Mouse (Mus musculus): ENCODE results near the gene Slit2. TPM values are rescaled to one million over a fixed set of nuclear protein-coding genes. Genes with fewer than 3 reads are reported as not detected.
A peak's percentile ranks its signal among the peaks of the same experiment; 100 is the strongest.

The Slit2 gene
- polyA plus RNA-seq (2014; fragmentation: Nextera tagmentation; extraction: Ambion mirVana) = 19.4 and 23.8 TPM in 2 replicates

DNA sequence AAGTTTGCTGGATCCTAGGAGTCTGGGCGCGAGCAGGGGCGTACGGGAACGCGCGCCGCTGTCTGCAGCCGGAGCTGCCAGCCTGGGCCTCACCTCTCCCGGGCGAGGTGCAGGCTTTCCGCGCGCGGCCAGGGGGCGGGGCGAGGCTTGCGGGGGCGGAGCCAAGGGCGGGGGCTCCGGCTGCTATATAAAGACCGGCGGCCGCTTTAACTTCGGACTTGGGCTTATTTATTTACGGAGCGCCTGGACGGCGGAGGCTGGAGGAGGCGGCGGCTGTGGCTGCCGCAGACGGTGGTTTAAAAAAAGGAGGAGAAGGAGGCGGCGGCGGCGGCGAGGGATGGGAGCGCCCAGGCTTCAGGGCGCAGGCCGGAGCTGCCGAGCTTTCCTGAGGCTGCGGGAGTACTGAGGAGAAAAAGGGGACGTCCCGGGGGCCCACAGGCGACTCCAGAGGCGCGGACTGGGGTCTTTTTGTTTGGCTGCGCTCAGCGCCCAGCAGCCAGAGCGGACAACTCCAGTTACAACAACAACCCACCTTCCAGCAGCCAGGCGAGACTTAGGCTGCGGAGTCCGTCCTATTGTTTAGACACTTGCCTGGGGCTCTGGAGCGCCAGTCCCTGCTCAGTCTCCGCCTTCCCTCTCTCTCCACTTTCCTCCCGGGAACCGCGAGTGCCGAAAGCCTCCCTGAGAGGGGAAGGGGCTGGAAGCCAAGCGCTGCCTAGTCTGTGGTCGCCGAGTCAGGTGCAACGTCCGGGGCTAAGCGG is at the start of gene Slit2:
Gene Slit2, plus strand, starts transcription at position 198 of the 761 bp plus-strand sequence.
- Histone ChIP-seq H3K9ac (replicated peaks; ENCODE audit: low read length) (peak within 1 kb of the TSS; percentile 75), H3K27ac (replicated peaks; ENCODE audit: low read depth, low read length) (peak within 1 kb of the TSS; percentile 70), H3K36me3 (replicated peaks; ENCODE audit: control insufficient read depth, insufficient read depth, low read depth, low read length) (no peaks in the 10 kb centered on the region), H3K27me3 (ENCODE audit: control insufficient read depth, insufficient read depth, low read length) (no peaks in the 10 kb centered on the region; the same call in 1 of the 2 replicates), H3K4me3 (ENCODE audit: low read depth, low read length) (peak within 1 kb of the TSS; percentile 66), H3K9me3 (replicated peaks; ENCODE audit: control insufficient read depth, low read length) (no peaks in the 10 kb centered on the region), H3K4me1 (ENCODE audit: control insufficient read depth, insufficient read depth, low read length) (no peaks in the 10 kb centered on the region), H3K4me2 (ENCODE audit: low read depth, low read length) (peak within 1 kb of the TSS; percentile 96)
- DNase-seq (ENCODE audit: low spot score) (peak; percentile 89), ATAC-seq (replicated peaks; ENCODE audit: insufficient number of reproducible peaks, low FRiP score, low TSS enrichment, low read depth) (peak; percentile 86)
- under 1% methylated on average over 66 of the region's 66 CpGs for WGBS

DNA sequence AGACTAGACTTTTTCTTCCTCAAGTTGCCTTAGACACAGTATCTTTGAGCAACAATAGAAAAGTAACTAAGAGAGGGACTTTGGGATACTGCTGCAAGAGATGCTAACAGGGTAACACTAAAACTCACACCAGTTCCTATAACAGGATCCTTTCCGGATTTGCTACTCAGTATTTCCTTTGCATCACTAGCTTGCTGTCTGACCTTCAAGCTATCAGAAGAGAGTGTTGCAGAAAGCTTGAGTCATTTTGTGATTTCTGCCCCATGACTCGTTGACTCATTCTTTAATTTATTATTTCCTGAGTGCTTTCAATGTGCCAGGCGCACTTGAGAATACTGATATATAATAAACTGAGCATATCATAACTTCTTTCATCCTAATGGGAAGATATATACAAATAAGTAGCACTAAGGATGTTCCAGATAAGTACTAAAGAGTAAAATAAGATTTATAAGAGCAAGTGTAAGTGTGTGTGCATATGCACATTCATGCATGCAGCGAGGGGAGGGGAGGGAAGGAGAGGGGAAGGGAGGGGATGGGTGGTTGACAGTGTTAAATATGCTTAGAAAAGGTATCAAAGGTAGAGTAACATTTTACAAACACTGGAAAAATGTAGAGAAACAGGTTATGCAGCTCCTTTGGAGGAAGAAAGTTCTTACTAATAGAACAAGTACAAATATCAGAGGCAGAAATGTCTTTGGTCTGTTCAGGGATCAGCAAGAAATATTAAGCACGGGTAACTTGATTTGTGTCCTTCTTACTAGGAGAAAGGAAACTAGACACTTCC is 44.2 kb upstream of the Slit2 start:
- H3K9me3 ChIP-seq (replicated peaks; ENCODE audit: control insufficient read depth, low read length) = no peaks in the 10 kb centered on the region
- DNase-seq (ENCODE audit: low spot score) (no peak), ATAC-seq (replicated peaks; ENCODE audit: insufficient number of reproducible peaks, low FRiP score, low TSS enrichment, low read depth) (no peak)
- H3K4me3 ChIP-seq (ENCODE audit: low read depth, low read length) = no peak overlapping the region
- 84% methylated on average over 5 of the region's 5 CpGs for WGBS
- no peak overlapping the region for H3K27ac ChIP-seq (replicated peaks; ENCODE audit: low read depth, low read length)
- no peaks in the 10 kb centered on the region for H3K27me3 ChIP-seq (ENCODE audit: control insufficient read depth, insufficient read depth, low read length)
- H3K4me1 ChIP-seq (ENCODE audit: control insufficient read depth, insufficient read depth, low read length) = no peaks in the 10 kb centered on the region
- no peaks in the 10 kb centered on the region for H3K36me3 ChIP-seq (replicated peaks; ENCODE audit: control insufficient read depth, insufficient read depth, low read depth, low read length)
- no peak overlapping the region for H3K4me2 ChIP-seq (ENCODE audit: low read depth, low read length)
- H3K9ac ChIP-seq (replicated peaks; ENCODE audit: low read length) = no peak overlapping the region

DNA sequence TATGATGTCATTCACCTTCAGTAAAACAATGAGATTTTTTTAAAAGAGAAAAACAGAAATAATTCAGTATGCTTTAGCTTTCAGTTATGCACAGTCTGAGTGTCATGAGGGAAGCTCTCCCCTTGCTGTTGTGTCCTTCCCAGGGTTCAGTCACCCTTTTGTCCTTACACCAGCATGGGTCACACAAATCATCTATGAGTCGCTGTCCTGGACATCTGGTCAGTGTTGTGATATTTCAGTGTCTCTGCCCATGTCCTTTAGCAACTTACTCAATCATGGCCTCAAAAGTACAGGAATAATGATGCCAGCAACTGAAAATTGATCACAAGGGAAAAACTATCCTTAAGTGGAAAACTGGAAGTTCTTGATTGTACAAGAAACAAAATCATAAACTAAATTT is 26.5 kb upstream of the Slit2 start:
- no peak overlapping the region for H3K27ac ChIP-seq (replicated peaks; ENCODE audit: low read depth, low read length)

DNA sequence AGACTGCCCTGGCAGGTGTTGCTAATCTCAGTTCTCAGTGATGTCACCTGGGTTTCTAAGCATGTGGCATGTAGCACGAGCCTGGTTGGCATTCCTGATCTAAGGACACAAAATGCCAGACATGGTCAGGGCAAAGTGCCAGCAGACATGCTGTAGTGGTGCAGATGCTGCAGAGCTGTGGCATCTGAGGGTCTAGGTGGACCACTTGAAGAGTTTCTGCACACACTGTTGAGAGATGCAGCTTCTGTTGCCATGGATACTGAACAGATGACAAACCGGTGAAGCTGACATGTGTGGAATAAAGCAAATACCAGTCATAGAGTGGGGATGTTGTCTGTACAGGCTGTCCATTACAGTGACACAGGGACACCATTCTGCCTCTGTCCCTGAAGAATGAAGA is 7.1 kb upstream of the Slit2 start:
- Histone ChIP-seq H3K27me3 (ENCODE audit: control insufficient read depth, insufficient read depth, low read length) (no peaks in the 10 kb centered on the region), H3K4me3 (ENCODE audit: low read depth, low read length) (no peak overlapping the region), H3K36me3 (replicated peaks; ENCODE audit: control insufficient read depth, insufficient read depth, low read depth, low read length) (no peaks in the 10 kb centered on the region), H3K9me3 (replicated peaks; ENCODE audit: control insufficient read depth, low read length) (no peaks in the 10 kb centered on the region), H3K4me2 (ENCODE audit: low read depth, low read length) (no peak overlapping the region), H3K27ac (replicated peaks; ENCODE audit: low read depth, low read length) (no peak overlapping the region), H3K9ac (replicated peaks; ENCODE audit: low read length) (no peak overlapping the region), H3K4me1 (ENCODE audit: control insufficient read depth, insufficient read depth, low read length) (no peaks in the 10 kb centered on the region)
- 81% methylated on average over 2 of the region's 2 CpGs for WGBS
- no peak for ATAC-seq (replicated peaks; ENCODE audit: insufficient number of reproducible peaks, low FRiP score, low TSS enrichment, low read depth)
- no peak for DNase-seq (ENCODE audit: low spot score)

More for the DNA sequence above, 26.5 kb upstream of the Slit2 start:
- Histone ChIP-seq H3K4me1 (ENCODE audit: control insufficient read depth, insufficient read depth, low read length) (no peaks in the 10 kb centered on the region), H3K9me3 (replicated peaks; ENCODE audit: control insufficient read depth, low read length) (no peaks in the 10 kb centered on the region), H3K4me2 (ENCODE audit: low read depth, low read length) (no peak overlapping the region), H3K9ac (replicated peaks; ENCODE audit: low read length) (no peak overlapping the region), H3K4me3 (ENCODE audit: low read depth, low read length) (no peak overlapping the region), H3K36me3 (replicated peaks; ENCODE audit: control insufficient read depth, insufficient read depth, low read depth, low read length) (no peaks in the 10 kb centered on the region), H3K27me3 (ENCODE audit: control insufficient read depth, insufficient read depth, low read length) (no peaks in the 10 kb centered on the region)
- WGBS = 78% methylated on average over 1 of the region's 1 CpGs
- ATAC-seq (replicated peaks; ENCODE audit: insufficient number of reproducible peaks, low FRiP score, low TSS enrichment, low read depth) (no peak), DNase-seq (ENCODE audit: low spot score) (no peak)

DNA sequence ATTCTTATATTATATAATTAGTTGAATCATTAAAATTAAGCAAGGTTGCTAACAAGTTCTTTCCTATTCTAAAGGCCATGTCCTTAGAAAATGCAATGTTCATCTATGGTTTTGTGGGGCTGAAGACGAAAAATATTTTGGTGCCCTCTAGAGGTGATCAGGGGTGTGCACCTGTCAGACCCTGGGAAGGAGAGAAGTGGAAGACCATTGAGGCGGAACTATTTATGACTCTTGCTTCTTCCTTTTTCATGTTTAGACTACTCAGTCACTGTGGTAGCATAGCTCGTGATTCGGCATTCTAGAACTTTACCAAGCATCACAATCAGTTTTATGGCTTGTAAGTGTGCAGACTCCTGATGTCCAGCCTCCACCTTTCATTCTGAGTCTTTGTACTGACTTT is 3.6 kb upstream of the Slit2 start:
- Histone ChIP-seq H3K4me3 (ENCODE audit: low read depth, low read length) (no peak overlapping the region), H3K27me3 (ENCODE audit: control insufficient read depth, insufficient read depth, low read length) (no peaks in the 10 kb centered on the region), H3K9me3 (replicated peaks; ENCODE audit: control insufficient read depth, low read length) (no peaks in the 10 kb centered on the region), H3K9ac (replicated peaks; ENCODE audit: low read length) (no peak overlapping the region), H3K27ac (replicated peaks; ENCODE audit: low read depth, low read length) (no peak overlapping the region), H3K4me1 (ENCODE audit: control insufficient read depth, insufficient read depth, low read length) (no peaks in the 10 kb centered on the region), H3K36me3 (replicated peaks; ENCODE audit: control insufficient read depth, insufficient read depth, low read depth, low read length) (no peaks in the 10 kb centered on the region), H3K4me2 (ENCODE audit: low read depth, low read length) (no peak overlapping the region)
- ATAC-seq (replicated peaks; ENCODE audit: insufficient number of reproducible peaks, low FRiP score, low TSS enrichment, low read depth) (no peak), DNase-seq (ENCODE audit: low spot score) (peak; percentile 60)
- WGBS = 42% methylated on average over 4 of the region's 4 CpGs

DNA sequence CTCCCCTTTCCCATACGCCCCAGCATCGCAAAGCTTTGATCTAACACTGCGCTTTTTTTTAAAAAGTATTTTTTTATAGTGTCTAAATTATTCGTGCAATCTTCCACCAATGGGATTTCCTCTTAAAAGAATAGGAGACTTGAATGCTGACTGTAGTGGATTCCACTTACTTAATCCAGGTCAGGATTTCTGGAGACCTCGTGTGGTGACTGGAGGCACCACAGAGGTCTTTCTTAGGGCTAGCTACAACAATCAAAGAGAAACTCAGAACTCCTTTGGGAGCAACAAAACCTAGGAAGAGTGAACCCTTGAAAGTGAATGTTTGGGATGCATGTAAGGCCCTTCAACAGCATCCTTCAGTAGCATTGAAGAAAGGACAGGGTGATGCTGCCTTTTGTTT is 2.5 kb upstream of the Slit2 start:
- Histone ChIP-seq H3K9ac (replicated peaks; ENCODE audit: low read length) (no peak overlapping the region), H3K36me3 (replicated peaks; ENCODE audit: control insufficient read depth, insufficient read depth, low read depth, low read length) (no peaks in the 10 kb centered on the region), H3K4me1 (ENCODE audit: control insufficient read depth, insufficient read depth, low read length) (no peaks in the 10 kb centered on the region), H3K27me3 (ENCODE audit: control insufficient read depth, insufficient read depth, low read length) (no peaks in the 10 kb centered on the region; the same call in 1 of the 2 replicates), H3K4me2 (ENCODE audit: low read depth, low read length) (no peak overlapping the region), H3K27ac (replicated peaks; ENCODE audit: low read depth, low read length) (no peak overlapping the region), H3K9me3 (replicated peaks; ENCODE audit: control insufficient read depth, low read length) (no peaks in the 10 kb centered on the region), H3K4me3 (ENCODE audit: low read depth, low read length) (no peak overlapping the region)
- DNase-seq (ENCODE audit: low spot score) = peak; percentile 41
- no peak for ATAC-seq (replicated peaks; ENCODE audit: insufficient number of reproducible peaks, low FRiP score, low TSS enrichment, low read depth)
- WGBS = 30% methylated on average over 5 of the region's 5 CpGs

DNA sequence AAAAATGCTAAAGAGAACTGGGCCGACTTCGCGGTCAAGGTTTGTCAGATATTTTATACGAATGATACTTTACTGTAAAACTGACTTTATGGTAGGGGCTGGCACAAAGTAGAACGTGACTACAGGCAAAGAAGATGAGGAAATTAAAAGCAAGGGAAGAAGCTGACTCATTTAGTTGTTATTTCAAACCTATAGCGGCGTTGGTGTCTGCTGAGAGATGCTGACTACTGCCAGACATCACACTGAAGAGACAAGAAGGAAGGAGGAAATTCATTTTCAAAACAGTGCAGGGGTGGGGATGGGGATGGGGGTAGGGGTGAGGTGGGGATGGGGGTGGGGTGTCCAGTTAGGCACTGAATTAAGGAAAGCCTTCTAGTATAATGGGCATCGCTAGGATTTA is 987 bp upstream of the Slit2 start:
- 53% methylated on average over 8 of the region's 8 CpGs for WGBS
- ATAC-seq (replicated peaks; ENCODE audit: insufficient number of reproducible peaks, low FRiP score, low TSS enrichment, low read depth) (no peak), DNase-seq (ENCODE audit: low spot score) (no peak)
- Histone ChIP-seq H3K27me3 (ENCODE audit: control insufficient read depth, insufficient read depth, low read length) (no peaks in the 10 kb centered on the region; the same call in 1 of the 2 replicates), H3K9me3 (replicated peaks; ENCODE audit: control insufficient read depth, low read length) (no peaks in the 10 kb centered on the region), H3K27ac (replicated peaks; ENCODE audit: low read depth, low read length) (no peak overlapping the region), H3K4me3 (ENCODE audit: low read depth, low read length) (peak overlapping the region; percentile 66; the same call in 1 of the 2 replicates), H3K4me2 (ENCODE audit: low read depth, low read length) (peak overlapping the region; percentile 96; the same call in 1 of the 2 replicates), H3K36me3 (replicated peaks; ENCODE audit: control insufficient read depth, insufficient read depth, low read depth, low read length) (no peaks in the 10 kb centered on the region), H3K4me1 (ENCODE audit: control insufficient read depth, insufficient read depth, low read length) (no peaks in the 10 kb centered on the region), H3K9ac (replicated peaks; ENCODE audit: low read length) (no peak overlapping the region)
